Mouse (Mus musculus) small intestine, adult 2 months (tissue): ENCODE measurements at regions not wholly inside any gene's neighbourhood (a gene's known extent, or its start where the extent isn't known, plus 50 kb on each side); places are given as distances from the start of the nearest gene placed in this dataset.

Experiments used
- H3K27ac ChIP-seq: fragments of 200-500 bp; 2 replicates; pipeline ENCODE4 v1.5.1; 2012; ENCODE audit warnings: low read depth, low read length, control low read depth, inconsistent platforms; ENCODE audit not compliant: insufficient read depth
- H3K27me3 ChIP-seq: fragments of 200-500 bp; 2 replicates; pipeline ENCODE4 v1.6.1; 2012; ENCODE audit warnings: mild to moderate bottlenecking, moderate library complexity, low read length, inconsistent platforms; ENCODE audit not compliant: control insufficient read depth, insufficient read depth
- H3K36me3 ChIP-seq: fragments of 200-500 bp; 2 replicates; pipeline ENCODE4 v1.6.1; 2012; ENCODE audit warnings: mild to moderate bottlenecking, low read length, control low read depth, inconsistent platforms; ENCODE audit not compliant: control insufficient read depth, insufficient read depth
- H3K4me1 ChIP-seq: fragments of 200-500 bp; 2 replicates; pipeline ENCODE4 v1.6.1; 2012; ENCODE audit warnings: low read length, inconsistent platforms, mixed read lengths; ENCODE audit not compliant: control insufficient read depth, insufficient read depth, insufficient read length
- H3K4me3 ChIP-seq: fragments of 200-500 bp; 2 replicates; pipeline ENCODE4 v1.5.1; 2012; ENCODE audit warnings: low read depth, mild to moderate bottlenecking, control low read depth, inconsistent platforms, low read length, moderate library complexity
- CTCF ChIP-seq: fragments of 200-500 bp; IDR thresholded peaks from 2 replicates; pipeline ENCODE4 v1.5.1; 2012; ENCODE audit warnings: low read depth, mild to moderate bottlenecking, control low read depth, inconsistent platforms, low read length, moderate library complexity, mixed read lengths; ENCODE audit not compliant: insufficient replicate concordance, insufficient read length; ENCODE audit errors: extremely low read depth
- POLR2A ChIP-seq: fragments of 200-500 bp; IDR thresholded peaks from 2 replicates; pipeline ENCODE4 v1.6.1; 2012; ENCODE audit warnings: low read depth, mild to moderate bottlenecking, control low read depth, inconsistent platforms, low read length, moderate library complexity
- WGBS: fragments of 180-500 bp; shearing (Covaris S2); methylation state at CpG from one replicate; pipeline ENCODE4 v1.1.7; 2018; 5-methylcytosine and 5-hydroxymethylcytosine counted together

DNA sequence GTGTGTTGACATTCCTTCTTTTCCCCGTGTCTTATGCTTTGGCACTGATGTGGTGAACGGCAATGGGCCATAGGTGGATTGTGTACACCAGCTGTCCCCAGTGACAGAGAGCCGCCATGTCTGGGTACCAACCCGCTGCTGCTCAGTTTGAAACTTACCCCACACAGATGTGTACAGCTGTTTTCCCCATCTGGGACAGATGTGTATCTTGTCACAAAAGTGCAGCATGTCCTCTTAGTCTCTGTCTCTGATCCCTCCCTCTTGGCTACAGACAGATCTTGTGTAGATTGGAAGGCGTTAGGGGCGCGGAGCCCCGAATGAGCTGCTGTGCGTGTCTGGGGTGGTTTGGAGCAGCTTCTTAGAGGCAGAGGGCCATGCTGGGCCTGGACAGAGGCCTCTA, 196.1 kb upstream of the Sulf2 start:
- TF ChIP-seq CTCF = no peak
- no peak for TF ChIP-seq POLR2A
- Histone ChIP-seq H3K27ac (no peak overlapping the region), H3K36me3 (no peaks in the 10 kb centered on the region), H3K27me3 (no peaks in the 10 kb centered on the region; the same call in 1 of the 2 replicates), H3K4me1 (no peaks in the 10 kb centered on the region; the same call in 1 of the 2 replicates), H3K4me3 (no peak overlapping the region)
- 76% methylated on average over 9 of the region's 9 CpGs for WGBS

DNA sequence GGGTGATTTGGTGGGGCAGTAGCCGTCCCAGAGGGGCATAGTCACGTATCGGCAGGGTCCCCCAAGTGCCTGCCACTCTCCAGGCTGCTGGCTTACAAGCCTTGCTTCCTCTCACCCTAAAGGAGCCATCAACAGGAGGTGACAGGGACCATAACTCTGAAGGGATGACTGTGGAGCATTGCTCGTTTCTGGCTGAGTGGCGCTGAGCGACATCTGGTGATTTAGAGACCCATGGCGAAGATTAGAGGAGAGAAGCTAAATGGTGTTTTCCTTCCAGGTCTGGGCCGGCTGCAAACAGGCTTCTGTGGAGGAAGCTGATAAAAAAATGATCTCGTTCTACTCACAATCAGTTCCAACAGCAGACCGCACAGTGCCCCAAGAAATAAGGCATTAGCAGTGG, 193.2 kb upstream of the Sulf2 start:
- no peak overlapping the region for H3K27ac ChIP-seq
- no peaks in the 10 kb centered on the region for H3K4me1 ChIP-seq
- H3K4me3 ChIP-seq = no peak overlapping the region
- TF ChIP-seq POLR2A (no peak), CTCF (no peak)
- no peaks in the 10 kb centered on the region for H3K36me3 ChIP-seq
- WGBS = 60% methylated on average over 10 of the region's 10 CpGs
- no peaks in the 10 kb centered on the region; the same call in 1 of the 2 replicates for H3K27me3 ChIP-seq

DNA sequence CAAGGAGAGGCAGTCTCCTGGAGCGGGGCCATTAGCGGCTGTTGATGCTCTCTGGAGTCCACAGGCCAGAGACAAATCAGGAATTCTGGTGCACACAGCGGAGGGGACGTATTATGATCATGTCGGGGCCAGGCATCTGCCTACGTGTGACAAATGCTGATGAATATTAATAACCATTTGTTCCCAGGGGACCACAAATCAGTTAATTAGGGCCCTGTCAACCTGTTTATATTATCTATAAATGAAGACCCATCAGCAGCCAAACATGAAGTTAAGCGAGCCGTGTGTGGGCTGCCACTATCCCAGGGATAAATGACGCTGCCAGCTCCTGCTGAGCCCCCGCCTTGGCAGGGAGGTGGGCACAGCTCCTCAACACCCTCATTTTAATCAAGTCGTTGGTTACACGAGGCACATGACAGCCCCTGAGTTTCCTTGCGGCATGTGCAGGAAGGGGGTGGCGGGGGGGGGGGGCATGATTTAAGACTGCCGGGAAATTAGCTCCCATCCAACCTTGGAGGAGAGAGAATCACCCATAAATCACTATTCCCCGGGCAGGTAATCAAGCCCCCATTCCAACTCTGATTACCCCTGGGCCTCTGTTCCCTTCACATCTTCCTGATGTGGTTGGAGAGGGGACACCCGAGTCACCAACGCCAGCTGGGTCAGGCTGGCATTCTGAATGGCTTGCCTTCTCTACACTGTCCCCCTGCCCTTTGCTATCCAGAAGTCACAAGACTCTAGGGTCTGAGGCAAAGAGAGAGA, 191.1 kb upstream of the Sulf2 start:
- no peaks in the 10 kb centered on the region; the same call in 1 of the 2 replicates for H3K27me3 ChIP-seq
- H3K4me1 ChIP-seq = no peaks in the 10 kb centered on the region
- no peak for TF ChIP-seq CTCF
- no peaks in the 10 kb centered on the region for H3K36me3 ChIP-seq
- WGBS = 67% methylated on average over 18 of the region's 18 CpGs
- H3K4me3 ChIP-seq = no peak overlapping the region
- H3K27ac ChIP-seq = no peak overlapping the region

DNA sequence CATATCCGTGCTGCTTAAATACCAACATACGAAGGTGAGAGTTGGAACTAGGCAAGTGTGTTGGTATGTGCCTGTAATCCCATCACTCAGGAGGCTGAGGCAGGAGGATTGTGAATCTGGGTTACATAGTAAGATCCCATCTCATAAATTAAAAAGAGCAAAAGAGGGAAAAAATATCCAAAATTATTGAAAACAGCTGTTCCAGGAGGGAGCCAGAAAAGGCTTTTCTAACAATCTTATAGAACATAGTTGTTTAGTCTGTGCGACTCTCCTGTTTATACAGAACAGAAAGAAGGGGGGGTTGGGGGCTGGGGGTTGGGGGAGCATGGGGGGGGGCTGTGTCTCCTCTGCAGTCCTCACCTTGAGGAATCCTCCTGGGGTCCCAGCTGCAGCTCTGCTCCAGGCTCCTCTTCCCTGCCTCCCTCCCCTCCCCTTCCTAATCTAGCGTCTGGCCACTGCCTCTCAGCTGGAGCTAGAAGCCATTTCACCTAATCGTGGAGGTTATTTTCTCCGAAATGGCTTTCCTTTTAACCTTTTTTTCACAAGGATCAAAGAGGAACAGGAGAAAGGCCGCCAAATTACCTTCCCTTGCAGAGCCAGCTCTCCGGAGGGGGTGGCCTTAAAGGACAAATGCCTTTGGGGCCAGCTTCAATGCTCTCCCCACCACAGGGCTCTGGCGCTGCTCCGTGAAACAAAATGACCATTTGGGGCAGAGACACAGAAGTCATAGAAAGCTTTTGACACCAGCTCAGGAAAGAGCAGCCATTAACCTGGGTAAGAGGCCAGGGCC, 188.3 kb upstream of the Sulf2 start:
- Histone ChIP-seq H3K4me1 (no peaks in the 10 kb centered on the region), H3K36me3 (no peaks in the 10 kb centered on the region), H3K27me3 (no peaks in the 10 kb centered on the region; the same call in 1 of the 2 replicates), H3K27ac (no peak overlapping the region), H3K4me3 (no peak overlapping the region)
- 58% methylated on average over 10 of the region's 10 CpGs for WGBS
- TF ChIP-seq POLR2A (no peak), CTCF (no peak)

DNA sequence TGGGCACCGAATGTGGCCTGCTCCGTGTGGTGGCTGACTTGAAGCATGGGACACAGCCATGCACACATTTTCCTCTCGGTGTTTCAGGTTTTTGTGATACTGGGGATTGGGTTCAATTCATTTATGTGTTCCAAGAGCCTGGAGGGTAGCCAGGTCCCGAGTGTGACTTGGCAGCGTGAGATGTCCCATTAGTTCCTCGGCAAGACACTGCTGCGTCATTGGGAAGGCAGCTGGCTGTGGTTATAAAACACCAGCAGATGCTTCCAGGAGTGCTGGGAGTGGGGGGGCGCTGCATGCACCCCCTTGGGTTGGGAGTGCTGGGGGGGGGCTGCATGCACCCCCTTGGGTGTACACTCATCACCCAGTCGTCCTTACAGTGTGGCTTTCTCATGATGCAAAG, 186.9 kb upstream of the Sulf2 start:
- WGBS = 59% methylated on average over 9 of the region's 9 CpGs

DNA sequence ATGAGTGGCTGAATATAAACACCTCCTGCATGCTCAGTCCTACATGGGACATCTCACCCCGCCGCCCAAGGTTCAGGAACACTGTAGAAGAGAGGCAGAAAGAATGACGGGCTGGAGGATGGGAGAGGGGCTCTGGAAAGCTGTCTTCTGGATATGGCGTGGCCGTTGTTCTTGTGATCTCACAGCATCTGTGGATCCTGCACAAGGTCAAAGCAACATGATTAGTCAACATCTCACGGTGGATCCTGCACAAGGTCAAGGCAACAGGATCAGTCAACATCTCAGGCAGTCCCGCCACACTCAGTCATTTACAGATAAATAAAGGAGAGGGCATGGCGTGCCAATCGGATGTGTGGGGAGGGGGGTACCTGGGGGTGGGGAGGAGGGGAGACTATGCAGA, 184.7 kb upstream of the Sulf2 start:
- Histone ChIP-seq H3K4me1 (no peaks in the 10 kb centered on the region), H3K36me3 (no peaks in the 10 kb centered on the region), H3K4me3 (no peak overlapping the region), H3K27me3 (no peaks in the 10 kb centered on the region), H3K27ac (no peak overlapping the region)
- 85% methylated on average over 9 of the region's 9 CpGs for WGBS
- no peak for TF ChIP-seq POLR2A
- TF ChIP-seq CTCF = no peak

More for the DNA sequence above, 186.9 kb upstream of the Sulf2 start:
- no peak overlapping the region for H3K4me3 ChIP-seq
- no peaks in the 10 kb centered on the region; the same call in 1 of the 2 replicates for H3K27me3 ChIP-seq
- H3K4me1 ChIP-seq = no peaks in the 10 kb centered on the region
- no peak overlapping the region for H3K27ac ChIP-seq
- H3K36me3 ChIP-seq = no peaks in the 10 kb centered on the region
- TF ChIP-seq CTCF (no peak), POLR2A (no peak)

DNA sequence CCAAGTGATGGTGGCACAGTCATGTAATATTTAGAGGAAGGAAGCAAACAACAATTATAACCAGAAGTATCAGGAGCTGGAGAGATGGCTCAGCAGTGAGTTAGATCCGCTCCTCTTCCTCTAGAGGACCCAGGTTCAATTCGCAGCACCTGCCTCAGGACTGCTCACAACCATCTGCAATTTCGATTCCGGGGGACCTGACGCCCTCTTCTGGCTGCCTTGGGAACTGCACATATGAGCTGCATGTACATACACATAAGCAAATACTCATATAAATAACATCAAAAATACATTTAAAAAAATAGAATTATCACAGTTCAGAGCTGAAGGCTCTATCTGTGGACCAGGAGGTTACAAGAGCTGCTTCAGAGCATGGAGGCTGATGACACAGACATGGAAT, 184.0 kb upstream of the Sulf2 start:
- no peaks in the 10 kb centered on the region for H3K27me3 ChIP-seq
- WGBS = 68% methylated on average over 5 of the region's 5 CpGs
- H3K36me3 ChIP-seq = no peaks in the 10 kb centered on the region
- 0 out of 2 replicates have a peak, but pooled peaks cover 2% of the 10 kb centered on the region for H3K4me1 ChIP-seq
- no peak overlapping the region for H3K27ac ChIP-seq
- no peak overlapping the region for H3K4me3 ChIP-seq
- peak; percentile 44; the same call in 1 of the 2 replicates for TF ChIP-seq CTCF
- TF ChIP-seq POLR2A = no peak
